Mouse (Mus musculus): Measurements from ENCODE around the gene Ptprt.

DNA sequence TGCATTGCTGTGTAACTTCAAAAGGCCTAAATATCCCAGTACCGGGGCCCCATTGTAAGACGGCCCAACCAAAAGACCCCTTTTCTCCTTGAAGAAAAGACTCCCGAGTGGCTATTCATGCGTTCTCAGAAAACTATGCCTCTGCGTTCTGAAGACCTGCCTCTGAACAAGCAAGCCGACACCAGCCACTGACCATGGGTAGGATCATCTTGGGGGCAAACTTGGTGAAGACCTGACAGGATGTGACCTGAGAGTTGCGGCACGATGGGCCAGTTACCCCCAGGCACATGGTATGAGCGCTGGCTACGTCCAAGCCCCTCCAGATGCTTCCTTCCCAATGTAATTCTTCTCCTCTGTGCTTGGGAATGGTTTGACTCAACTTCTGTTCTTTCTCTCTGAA is 153.3 kb downstream of the Ptprt start:
- TF ChIP-seq TBP (conservative IDR thresholded peaks at IDR 0.05; ENCODE audit: low read depth, low read length) (no peak), ZKSCAN1 (IDR thresholded peaks at IDR 0.05; ENCODE audit: borderline replicate concordance, low read depth, low read length) (no peak), CTCF (conservative IDR thresholded peaks at IDR 0.05 in 1 of 2, IDR thresholded peaks at IDR 0.05 in 1 of 2; ENCODE audit: low read depth in 2 of 2, low read length in 2 of 2) (no peak)

Data from CH12.LX (cell line).